ENCODE assay signal across 9 mouse cellular contexts in genomic region chr4:115952758-115953157, GRCm38 (mm10). TPM values are rescaled to one million over a fixed set of nuclear protein-coding genes. Genes with fewer than 3 reads are reported as not detected.
DNase-seq lines count a peak whose midpoint lies in the region; ATAC-seq and TF ChIP-seq lines count a peak whose summit lies in the region.
"Had no signal": no experiment of that assay in that cellular context is flagged by ENCODE, and none has a peak within 500 bp of the region (broad histone marks: within the 10 kb centered on the region; RNA-seq: fewer than 3 reads in every experiment).

No protein-coding gene starts in this region.

- no peaks in the 10 kb centered on the region for H3K36me3 ChIP-seq in hindbrain, postnatal 0 days (ENCODE audit: insufficient read depth, low read length)
- H3K36me3 ChIP-seq in limb, embryonic 11.5 days (ENCODE audit: control insufficient read depth, insufficient read depth, low read length) = no peaks in the 10 kb centered on the region

- 15% methylated on average over 6 of the region's 6 CpGs for WGBS in hindbrain, postnatal 0 days
- 14% methylated on average over 6 of the region's 6 CpGs for WGBS in limb, embryonic 11.5 days

- H3K4me1 ChIP-seq in cortical plate, adult 2 months (ENCODE audit: control insufficient read depth, insufficient read depth, low read length) = no peaks in the 10 kb centered on the region
- no peaks in the 10 kb centered on the region for H3K4me1 ChIP-seq in hindbrain, postnatal 0 days (ENCODE audit: insufficient read depth, low read length)
- H3K4me1 ChIP-seq in limb, embryonic 11.5 days (ENCODE audit: control insufficient read depth, insufficient read depth, low read length) = no peaks in the 10 kb centered on the region

- peak; percentile 45 for DNase-seq in urinary bladder, postnatal 14 days (ENCODE audit: low spot score)
- DNase-seq in urinary bladder, postnatal 10 days (ENCODE audit: low spot score) = no peak
- peak; percentile 71 for DNase-seq in hindbrain, postnatal 0 days (ENCODE audit: low spot score)
- peak; percentile 79 for DNase-seq in limb, embryonic 11.5 days (ENCODE audit: low spot score)
- DNase-seq in retina, embryonic 14.5 days (ENCODE audit: low spot score) = peak; percentile 89

- no peak overlapping the region for H3K27ac ChIP-seq in cortical plate, adult 2 months (ENCODE audit: insufficient read depth, low read length)
- H3K27ac ChIP-seq in hindbrain, postnatal 0 days = no peak overlapping the region
- H3K27ac ChIP-seq in limb, embryonic 11.5 days (replicated peaks; ENCODE audit: low read depth, low read length) = no peak overlapping the region

- H3K4me2 ChIP-seq in hindbrain, postnatal 0 days (ENCODE audit: low read depth, low read length) = no peak overlapping the region
- no peak overlapping the region for H3K4me2 ChIP-seq in limb, embryonic 11.5 days (ENCODE audit: low read depth, severe bottlenecking)

- ATAC-seq in activated CD4-positive, CD25-positive, alpha-beta regulatory T cell, adult 4 months = peak; percentile 57
- no peak for ATAC-seq in hindbrain, postnatal 0 days
- ATAC-seq in limb, embryonic 11.5 days (ENCODE audit: insufficient number of reproducible peaks, low FRiP score, low TSS enrichment, low read depth) = no peak
- no peak for ATAC-seq in inflammation-experienced regulatory T-cells, adult 6 months

- no peak overlapping the region for H3K9ac ChIP-seq in hindbrain, postnatal 0 days (replicated peaks; ENCODE audit: low read length)
- no peak overlapping the region for H3K9ac ChIP-seq in limb, embryonic 11.5 days (ENCODE audit: low read length)

- no peaks in the 10 kb centered on the region for H3K9me3 ChIP-seq in hindbrain, postnatal 0 days (ENCODE audit: low read length)
- no peaks in the 10 kb centered on the region for H3K9me3 ChIP-seq in limb, embryonic 11.5 days (ENCODE audit: control insufficient read depth, low read length)

- TF ChIP-seq CTCF in cortical plate, adult 2 months (IDR thresholded peaks at IDR 0.05; ENCODE audit: extremely low read depth, insufficient read depth, low read length) = peak; percentile 74
- peak; percentile 77 for TF ChIP-seq CTCF in hindbrain, postnatal 0 days (IDR thresholded peaks at IDR 0.05; ENCODE audit: low read depth)

- no peak for TF ChIP-seq POLR2A in cortical plate, adult 2 months (IDR thresholded peaks at IDR 0.05; ENCODE audit: extremely low read depth, insufficient read depth, low read length)

- no peak overlapping the region for H3K4me3 ChIP-seq in cortical plate, adult 2 months (ENCODE audit: insufficient read depth, low read length)
- H3K4me3 ChIP-seq in hindbrain, postnatal 0 days (ENCODE audit: low read length) = no peak overlapping the region
- H3K4me3 ChIP-seq in limb, embryonic 11.5 days (ENCODE audit: low read depth, low read length) = no peak overlapping the region

- H3K27me3 ChIP-seq in hindbrain, postnatal 0 days (ENCODE audit: insufficient read depth, low read length) = peaks cover 48% of the 10 kb centered on the region
- peaks cover 61% of the 10 kb centered on the region for H3K27me3 ChIP-seq in limb, embryonic 11.5 days (ENCODE audit: control insufficient read depth, insufficient read depth, low read length)

RNA-seq across cellular contexts. Expression of gene Dmbx1, which starts 13.0 kb away (rescaled TPM):
- not detected for polyA plus RNA-seq in activated CD4-positive, CD25-positive, alpha-beta regulatory T cell, adult 4 months (2017; shearing (Covaris generic))
- polyA plus RNA-seq in cortical plate, adult 2 months (2012; rRNA removed) = 0.04 and 0.09 TPM in 2 replicates
- total RNA-seq in hindbrain, postnatal 0 days (2014; rRNA removed) = 3.3 and 4.5 TPM in 2 replicates
- 3.9 and 4.3 TPM in 2 replicates for polyA plus RNA-seq in hindbrain, postnatal 0 days (2015; fragmentation: Nextera tagmentation; extraction: Ambion mirVana)
- 0.14 and 0.27 TPM in 2 replicates for polyA plus RNA-seq in limb, embryonic 11.5 days (2014; fragmentation: Nextera tagmentation; extraction: Ambion mirVana)
- polyA plus RNA-seq in inflammation-experienced regulatory T-cells, adult 6 months (2017; shearing (Covaris generic)) = not detected
- polyA plus RNA-seq: gonadal fat pad, adult 2 months had no signal
